Mouse (Mus musculus) limb, embryonic 12.5 days (tissue): ENCODE measurements around the gene Gabrb1. TPM values are rescaled to one million over a fixed set of nuclear protein-coding genes. Genes with fewer than 3 reads are reported as not detected.

Experiments
- ATAC-seq: fragments of 200-750 bp; cut with Nextera tagmentation; 2 replicates; pipeline ENCODE4 v1.8.0; 2017; ENCODE audit warnings: low read depth, moderate TSS enrichment; ENCODE audit not compliant: insufficient number of reproducible peaks, insufficient read depth, low FRiP score, low TSS enrichment
- H3K27ac ChIP-seq: fragments of 300-500 bp; sonication (generic); 2 replicates; pipeline ENCODE4 v1.5.1; 2016; ENCODE audit warnings: mild to moderate bottlenecking, moderate library complexity
- H3K27me3 ChIP-seq: fragments of 300-500 bp; sonication (generic); 2 replicates; pipeline ENCODE4 v1.6.1; 2016; ENCODE audit warnings: mild to moderate bottlenecking, moderate library complexity
- H3K36me3 ChIP-seq: fragments of 300-500 bp; sonication (generic); 2 replicates; pipeline ENCODE4 v1.6.1; 2016; ENCODE audit warnings: mild to moderate bottlenecking, moderate library complexity
- H3K4me1 ChIP-seq: fragments of 300-500 bp; sonication (generic); replicated peaks from 2 replicates; pipeline ENCODE4 v1.6.1; 2016
- H3K4me2 ChIP-seq: fragments of 300-500 bp; sonication (generic); 2 replicates; pipeline ENCODE4 v1.6.1; 2016; ENCODE audit warnings: mild to moderate bottlenecking, moderate library complexity
- H3K4me3 ChIP-seq: fragments of 300-500 bp; sonication (generic); replicated peaks from 2 replicates; pipeline ENCODE4 v1.5.1; 2016; ENCODE audit warnings: mild to moderate bottlenecking
- H3K9ac ChIP-seq: fragments of 300-500 bp; sonication (generic); replicated peaks from 2 replicates; pipeline ENCODE4 v1.6.1; 2016; ENCODE audit warnings: mild to moderate bottlenecking, moderate library complexity
- H3K9me3 ChIP-seq: fragments of 300-500 bp; sonication (generic); 2 replicates; pipeline ENCODE4 v1.6.1; 2016; ENCODE audit warnings: mild to moderate bottlenecking, moderate library complexity
- WGBS: fragments of 180-500 bp; shearing (Covaris S2); methylation state at CpG from one replicate; pipeline ENCODE4 v1.1.7; 2016; 5-methylcytosine and 5-hydroxymethylcytosine counted together
- polyA plus RNA-seq: library from polyadenylated mRNA; unstranded; fragments of >200 nt; fragmentation: Nextera tagmentation; extraction: Ambion mirVana; gene quantifications from 2 replicates; pipeline ENCODE4 v1.2.1, GENCODE M21; 2016

Gabrb1 gene
- polyA plus RNA-seq, 1 experiment from 2014 or later = 1.2 TPM

- no peak overlapping the region for H3K9ac ChIP-seq
- H3K27me3 ChIP-seq = no peaks in the 10 kb centered on the region
- H3K4me2 ChIP-seq = no peak overlapping the region
- H3K4me1 ChIP-seq = no peaks in the 10 kb centered on the region
- no peak overlapping the region for H3K4me3 ChIP-seq
- no peaks in the 10 kb centered on the region for H3K9me3 ChIP-seq
- WGBS = 87% methylated on average over 11 of the region's 11 CpGs
- ATAC-seq = no peak
- H3K36me3 ChIP-seq = peaks cover 71% of the 10 kb centered on the region
- H3K27ac ChIP-seq = no peak overlapping the region
These were observed 503.0 kb downstream of the Gabrb1 start for GRCm38 (mm10) chr5:72160781-72161485.

GRCm38 (mm10) chr5:72162855-72163254, 504.9 kb downstream of the Gabrb1 start:
- H3K9me3 ChIP-seq = no peaks in the 10 kb centered on the region
- no peaks in the 10 kb centered on the region for H3K27me3 ChIP-seq
- no peak overlapping the region for H3K9ac ChIP-seq
- H3K4me3 ChIP-seq = no peak overlapping the region
- H3K4me1 ChIP-seq = peaks cover 9% of the 10 kb centered on the region
- no peak for ATAC-seq
- WGBS = 90% methylated on average over 5 of the region's 5 CpGs
- H3K36me3 ChIP-seq = peaks cover 62% of the 10 kb centered on the region
- no peak overlapping the region for H3K27ac ChIP-seq
- no peak overlapping the region for H3K4me2 ChIP-seq

DNA sequence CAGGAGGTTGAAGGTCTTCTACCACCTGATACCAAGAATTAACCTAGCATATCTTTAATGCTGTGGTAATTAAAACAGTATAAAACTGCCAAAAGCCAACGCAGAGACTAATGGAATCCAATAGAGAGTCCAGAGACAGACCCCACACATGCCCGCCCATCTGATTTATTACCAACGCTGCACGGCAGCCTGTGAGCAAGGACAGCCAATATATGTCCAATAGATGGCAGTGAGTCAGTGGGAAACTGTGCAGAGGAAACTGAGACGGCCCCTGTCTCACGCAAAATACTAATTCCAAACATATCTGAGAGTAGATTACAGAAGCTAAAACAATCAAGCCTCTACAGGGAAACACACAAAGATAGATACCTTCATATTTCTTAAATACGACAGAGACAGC, 506.5 kb downstream of the Gabrb1 start:
- no peak overlapping the region for H3K4me2 ChIP-seq
- no peak overlapping the region for H3K27ac ChIP-seq
- H3K9ac ChIP-seq = no peak overlapping the region
- 58% methylated on average over 7 of the region's 7 CpGs for WGBS
- ATAC-seq = no peak
- no peak overlapping the region for H3K4me3 ChIP-seq
- peaks cover 50% of the 10 kb centered on the region for H3K36me3 ChIP-seq
- H3K27me3 ChIP-seq = no peaks in the 10 kb centered on the region
- peaks cover 9% of the 10 kb centered on the region for H3K4me1 ChIP-seq
- H3K9me3 ChIP-seq = no peaks in the 10 kb centered on the region

- no peaks in the 10 kb centered on the region for H3K27me3 ChIP-seq
- peak within 1 kb of the TSS; percentile 79 for H3K4me2 ChIP-seq
- WGBS = under 1% methylated on average over 38 of the region's 38 CpGs
- H3K9me3 ChIP-seq = no peaks in the 10 kb centered on the region
- H3K4me1 ChIP-seq = peaks cover 9% of the 10 kb centered on the region
- ATAC-seq = peak; percentile 80
- H3K4me3 ChIP-seq = peak within 1 kb of the TSS; percentile 73
- H3K27ac ChIP-seq = peak within 1 kb of the TSS; percentile 62; the same call in 1 of the 2 replicates
- peaks cover 19% of the 10 kb centered on the region for H3K36me3 ChIP-seq
- peak within 1 kb of the TSS; percentile 72 for H3K9ac ChIP-seq
These were observed 509.8 kb downstream of the Gabrb1 start, which contains the start of gene Commd8 for GRCm38 (mm10) chr5:72167594-72168284. Gene Commd8, minus strand, starts transcription at chr5:72168189.

DNA sequence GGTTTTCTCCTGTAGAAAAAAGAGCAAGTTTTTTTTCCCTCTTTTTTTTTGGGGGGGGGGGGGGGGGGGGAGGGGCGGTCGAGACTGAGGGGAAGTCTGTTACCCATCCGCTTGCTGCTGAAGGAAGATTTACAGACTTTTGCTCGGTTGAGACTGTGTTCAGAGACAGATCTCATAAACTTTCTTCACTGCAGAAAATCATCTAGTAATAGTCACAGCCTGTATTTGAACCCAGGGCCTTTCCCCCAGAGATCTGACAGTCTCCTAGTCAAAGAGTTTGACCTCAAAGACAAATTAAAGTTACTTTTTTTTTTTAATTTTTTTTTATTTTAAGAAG, 510.3 kb downstream of the Gabrb1 start:
- peak; percentile 70 for ATAC-seq
- no peaks in the 10 kb centered on the region for H3K27me3 ChIP-seq
- H3K4me3 ChIP-seq = peak overlapping the region; percentile 73
- 3% methylated on average over 4 of the region's 4 CpGs for WGBS
- peaks cover 15% of the 10 kb centered on the region; the same call in 1 of the 2 replicates for H3K36me3 ChIP-seq
- H3K9ac ChIP-seq = no peak overlapping the region
- peaks cover 9% of the 10 kb centered on the region for H3K4me1 ChIP-seq
- H3K27ac ChIP-seq = 0 out of 2 replicates have a peak overlapping the region, but pooled peaks have one; percentile 45
- H3K4me2 ChIP-seq = peak overlapping the region; percentile 79
- H3K9me3 ChIP-seq = no peaks in the 10 kb centered on the region

- Histone ChIP-seq H3K4me2 (no peak overlapping the region), H3K9ac (no peak overlapping the region), H3K27me3 (no peaks in the 10 kb centered on the region), H3K36me3 (peaks cover 8% of the 10 kb centered on the region; the same call in 1 of the 2 replicates), H3K4me3 (no peak overlapping the region), H3K27ac (no peak overlapping the region), H3K9me3 (no peaks in the 10 kb centered on the region), H3K4me1 (peaks cover 9% of the 10 kb centered on the region)
- no peak for ATAC-seq
- WGBS = 77% methylated on average over 6 of the region's 6 CpGs
These were observed 512.2 kb downstream of the Gabrb1 start for GRCm38 (mm10) chr5:72170067-72170466.

DNA sequence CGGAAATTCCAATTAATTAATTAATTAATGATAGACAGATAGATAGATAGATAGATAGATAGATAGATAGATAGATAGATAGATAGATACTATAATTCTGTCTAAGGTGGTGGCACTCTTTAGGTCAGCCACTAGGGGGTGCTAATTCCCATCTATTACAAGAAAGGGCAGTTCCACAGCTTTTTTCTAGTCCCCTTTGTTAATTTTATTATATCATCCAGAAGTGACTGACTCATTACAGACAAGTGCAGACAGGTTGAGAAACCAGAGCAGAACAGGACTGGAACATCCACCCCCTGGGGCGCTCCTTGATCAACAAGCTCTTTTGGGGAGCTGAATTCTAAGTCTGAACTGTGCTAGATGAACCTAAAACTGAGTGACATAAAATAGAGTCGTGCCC, 514.8 kb downstream of the Gabrb1 start:
- Histone ChIP-seq H3K4me3 (no peak overlapping the region), H3K9ac (no peak overlapping the region), H3K9me3 (no peaks in the 10 kb centered on the region), H3K27ac (no peak overlapping the region), H3K4me2 (no peak overlapping the region), H3K4me1 (peaks cover 4% of the 10 kb centered on the region; the same call in 1 of the 2 replicates), H3K27me3 (no peaks in the 10 kb centered on the region), H3K36me3 (no peaks in the 10 kb centered on the region)
- 38% methylated on average over 3 of the region's 3 CpGs for WGBS
- no peak; the same call in 1 of the 2 replicates for ATAC-seq

DNA sequence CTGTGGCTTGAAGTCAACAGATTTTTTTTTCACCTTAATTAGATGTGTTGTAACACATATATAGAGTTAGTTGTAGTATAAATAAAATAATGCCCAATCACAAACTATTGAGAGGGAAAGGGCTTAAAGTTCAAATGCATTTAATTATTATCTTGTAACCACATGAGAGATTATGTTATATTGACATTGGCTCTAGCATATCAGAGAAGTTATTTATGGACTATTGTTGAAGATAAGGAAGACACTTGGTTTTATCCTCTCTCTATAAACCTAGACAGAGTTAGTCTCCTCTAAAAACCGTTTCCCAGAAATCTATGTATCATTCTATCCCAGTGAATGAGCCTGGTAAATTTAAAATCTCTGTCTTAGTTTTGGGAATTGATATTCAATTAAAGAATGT, 515.6 kb downstream of the Gabrb1 start:
- Histone ChIP-seq H3K9ac (no peak overlapping the region), H3K4me1 (peaks cover 4% of the 10 kb centered on the region; the same call in 1 of the 2 replicates), H3K4me3 (no peak overlapping the region), H3K4me2 (no peak overlapping the region), H3K36me3 (no peaks in the 10 kb centered on the region), H3K27ac (no peak overlapping the region), H3K9me3 (no peaks in the 10 kb centered on the region), H3K27me3 (no peaks in the 10 kb centered on the region)
- 57% methylated on average over 1 of the region's 1 CpGs for WGBS
- no peak for ATAC-seq

- H3K27me3 ChIP-seq = no peaks in the 10 kb centered on the region
- H3K27ac ChIP-seq = no peak overlapping the region
- H3K4me2 ChIP-seq = peak overlapping the region; percentile 15; the same call in 1 of the 2 replicates
- H3K4me1 ChIP-seq = peaks cover 10% of the 10 kb centered on the region
- no peak overlapping the region for H3K4me3 ChIP-seq
- no peak for ATAC-seq
- H3K9me3 ChIP-seq = no peaks in the 10 kb centered on the region
- H3K36me3 ChIP-seq = no peaks in the 10 kb centered on the region
- WGBS = 79% methylated on average over 4 of the region's 4 CpGs
- H3K9ac ChIP-seq = no peak overlapping the region
These were observed 517.1 kb downstream of the Gabrb1 start for GRCm38 (mm10) chr5:72175050-72175449.

GRCm38 (mm10) chr5:72175530-72175929, 517.6 kb downstream of the Gabrb1 start:
- no peak overlapping the region for H3K9ac ChIP-seq
- no peak overlapping the region for H3K27ac ChIP-seq
- no peaks in the 10 kb centered on the region for H3K9me3 ChIP-seq
- no peak for ATAC-seq
- H3K4me3 ChIP-seq = no peak overlapping the region
- H3K36me3 ChIP-seq = no peaks in the 10 kb centered on the region
- H3K27me3 ChIP-seq = no peaks in the 10 kb centered on the region
- WGBS = 31% methylated on average over 7 of the region's 7 CpGs
- peak overlapping the region; percentile 15; the same call in 1 of the 2 replicates for H3K4me2 ChIP-seq
- peaks cover 10% of the 10 kb centered on the region for H3K4me1 ChIP-seq

GRCm38 (mm10) chr5:72181194-72181593, 523.3 kb downstream of the Gabrb1 start:
- H3K4me2 ChIP-seq = no peak overlapping the region
- no peaks in the 10 kb centered on the region for H3K36me3 ChIP-seq
- H3K9me3 ChIP-seq = no peaks in the 10 kb centered on the region
- H3K4me1 ChIP-seq = peaks cover 6% of the 10 kb centered on the region
- H3K4me3 ChIP-seq = no peak overlapping the region
- H3K9ac ChIP-seq = no peak overlapping the region
- no peaks in the 10 kb centered on the region for H3K27me3 ChIP-seq
- no peak for ATAC-seq
- WGBS = 11% methylated on average over 1 of the region's 1 CpGs
- no peak overlapping the region for H3K27ac ChIP-seq
